Mouse (Mus musculus) ES-Bruce4 (cell line): ENCODE measurements around the gene Cfi.

Experiments used
- CTCF ChIP-seq: IDR thresholded peaks from one replicate; pipeline ENCODE4 v1.8.1; 2011; ENCODE audit warnings: low read depth, low read length
- POLR2A ChIP-seq: IDR thresholded peaks from one replicate; pipeline ENCODE4 v1.8.1; 2011; ENCODE audit warnings: low read length; ENCODE audit not compliant: insufficient read depth

GRCm38 (mm10) chr3:129896591-129896990 is 60.9 kb downstream of the Cfi start:
- TF ChIP-seq POLR2A (no peak), CTCF (no peak)
